Mouse (Mus musculus): ENCODE measurements around the gene Fbxo34.

Fbxo34 gene

GRCm38 (mm10) chr14:47472743-47473546 lies 22.7 kb downstream of the Fbxo34 start:
- DNase-seq (ENCODE audit: low spot score in 2 of 2): peak; percentile 50 to 66

DNA sequence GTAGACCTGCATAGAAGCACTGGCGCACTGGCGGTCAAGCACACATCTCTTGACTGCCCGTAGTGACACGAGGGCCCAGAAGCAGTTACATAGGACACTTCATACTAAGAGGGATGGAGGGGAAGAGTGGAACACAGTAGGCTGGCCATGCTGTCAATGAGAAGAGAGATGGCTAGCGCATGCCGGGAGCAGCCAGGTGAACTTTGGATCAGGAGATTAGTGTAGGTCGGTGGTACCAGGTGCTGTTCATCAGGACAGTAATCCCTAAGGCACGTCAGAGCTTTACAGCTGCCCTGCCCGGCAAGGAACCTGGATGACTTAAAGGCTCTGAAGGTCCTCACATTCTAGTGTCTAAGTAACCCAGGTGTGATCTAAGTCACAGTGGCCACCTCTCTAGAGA lies 23.7 kb downstream of the Fbxo34 start:
- DNase-seq (ENCODE audit: low spot score in 2 of 2): no peak

DNA sequence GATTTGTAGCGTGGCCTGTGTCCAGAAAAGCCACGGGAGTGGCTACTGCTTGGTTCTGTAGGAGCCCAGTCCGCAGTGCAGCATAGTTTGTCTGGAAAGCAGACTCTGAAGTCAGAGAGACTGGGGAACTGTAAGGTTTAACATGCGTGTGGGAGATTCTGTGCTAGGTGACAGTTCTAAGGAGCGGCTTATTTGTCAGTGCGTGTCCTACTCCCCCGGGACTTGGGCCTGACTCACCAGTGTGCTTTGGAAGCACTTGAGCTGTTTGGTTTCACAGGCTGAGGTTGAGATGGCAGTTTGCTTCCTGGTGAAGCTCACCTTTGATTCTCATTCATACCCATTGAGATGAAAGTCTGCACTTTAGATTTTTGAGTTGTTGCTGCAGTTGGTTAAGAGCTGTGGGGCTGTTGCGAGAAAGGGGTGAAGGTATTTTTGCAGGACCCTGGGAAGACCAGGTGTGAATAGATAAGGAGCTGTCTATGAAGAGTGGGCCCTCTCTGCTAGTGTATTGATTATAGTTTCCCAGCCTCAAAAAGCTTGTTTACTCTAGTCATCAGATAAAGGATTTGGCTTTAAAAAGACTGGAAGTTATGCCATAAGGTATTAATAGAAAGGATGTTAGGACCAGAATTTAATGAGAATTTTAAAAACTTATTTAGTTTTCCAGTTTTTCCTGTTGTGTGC lies 24.5 kb downstream of the Fbxo34 start:
- DNase-seq (ENCODE audit: low spot score in 2 of 2): peak; percentile 60 to 67

- DNase-seq (ENCODE audit: low spot score in 2 of 2): peak in 1 of 2 experiments; percentile 31
Measured at GRCm38 (mm10) chr14:47476266-47476665, 26.0 kb downstream of the Fbxo34 start.

DNA sequence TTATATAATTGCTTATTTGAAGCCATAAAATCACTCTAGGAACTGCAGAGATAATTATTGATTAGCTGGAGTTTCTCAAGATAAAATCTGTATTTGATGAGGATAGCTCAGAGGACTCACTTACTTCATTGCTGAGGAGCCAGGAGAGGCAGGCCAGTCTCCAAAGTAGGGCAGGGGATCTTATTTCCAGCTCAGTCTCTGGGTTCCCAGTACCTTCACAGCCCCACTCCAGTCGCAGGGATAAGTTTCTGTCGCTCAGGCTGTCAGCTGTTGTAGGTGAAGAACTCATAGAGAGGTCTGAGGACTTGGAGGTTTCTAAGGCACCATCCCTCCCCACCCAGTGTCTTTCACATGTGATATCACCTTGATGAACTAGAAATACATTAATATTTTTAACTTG lies 27.5 kb downstream of the Fbxo34 start:
- DNase-seq (ENCODE audit: low spot score in 2 of 2): no peak

DNA sequence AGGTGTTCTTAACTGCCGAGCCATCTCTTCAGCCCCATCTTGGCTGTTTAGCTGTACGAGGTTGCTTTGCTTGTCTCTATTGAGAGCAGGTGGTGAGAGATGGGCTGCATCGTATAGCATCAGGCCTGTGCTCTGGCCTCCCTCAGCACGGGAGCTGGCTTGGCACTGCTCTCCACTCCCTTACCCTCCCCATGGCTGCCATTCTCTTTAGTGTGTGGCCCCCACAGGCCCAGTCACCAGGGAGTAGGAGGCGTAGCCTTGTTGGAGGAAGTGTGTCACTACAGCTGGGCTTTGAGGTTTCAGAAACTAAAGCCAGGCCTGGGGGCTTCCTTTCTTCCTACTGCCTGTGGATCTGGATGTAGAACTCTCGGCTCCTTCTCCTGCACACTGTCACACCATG lies 32.0 kb downstream of the Fbxo34 start:
- no peak for DNase-seq (ENCODE audit: low spot score in 2 of 2)

- no peak for DNase-seq (ENCODE audit: low spot score in 2 of 2)
Measured at GRCm38 (mm10) chr14:47483099-47483498, 32.9 kb downstream of the Fbxo34 start.

DNA sequence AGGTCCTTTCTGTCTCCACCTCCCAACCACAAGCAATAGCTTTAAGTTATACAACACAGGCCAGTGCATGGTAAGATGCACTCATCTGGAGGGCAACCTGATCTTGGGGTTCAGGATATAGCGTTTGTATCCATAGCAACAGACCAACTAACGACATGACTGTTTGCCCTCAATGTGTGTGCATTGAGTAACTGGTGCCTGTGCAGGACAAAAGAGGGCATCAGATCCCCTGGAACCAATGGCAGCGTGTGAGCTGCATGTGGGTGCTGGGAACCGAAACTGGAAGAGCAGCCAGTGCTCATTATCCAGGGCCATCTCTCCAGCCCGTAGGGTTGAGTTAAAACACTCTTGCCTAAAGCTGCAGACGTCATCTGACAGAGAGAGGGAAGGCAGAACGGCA lies 38.5 kb downstream of the Fbxo34 start:
- DNase-seq (ENCODE audit: low spot score in 2 of 2): no peak

GRCm38 (mm10) chr14:47489310-47490097 lies 39.3 kb downstream of the Fbxo34 start:
- no peak for DNase-seq (ENCODE audit: low spot score in 2 of 2)

DNA sequence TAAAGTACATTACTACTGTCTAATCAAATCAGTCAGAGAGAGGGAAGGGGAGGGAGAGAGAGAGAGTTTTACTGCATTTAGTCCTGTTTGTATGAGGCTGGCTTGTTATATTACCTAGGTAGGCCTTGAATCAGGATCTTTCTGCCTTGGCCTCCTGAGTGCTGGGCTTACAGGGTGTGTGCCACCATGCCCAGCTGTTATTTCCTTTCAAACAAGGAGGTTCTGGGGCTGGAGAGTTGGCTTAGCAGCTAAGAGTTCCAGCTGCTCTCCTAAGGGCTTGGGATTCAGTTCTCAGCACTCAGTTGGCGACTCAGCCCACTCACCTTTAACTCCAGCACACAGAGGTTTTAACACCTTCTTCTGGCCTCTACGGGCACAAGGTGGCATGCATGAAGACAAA lies 40.5 kb downstream of the Fbxo34 start:
- no peak for DNase-seq (ENCODE audit: low spot score in 2 of 2)

- DNase-seq (ENCODE audit: low spot score in 2 of 2): no peak
Measured at GRCm38 (mm10) chr14:47493592-47494361, 43.6 kb downstream of the Fbxo34 start.

DNA sequence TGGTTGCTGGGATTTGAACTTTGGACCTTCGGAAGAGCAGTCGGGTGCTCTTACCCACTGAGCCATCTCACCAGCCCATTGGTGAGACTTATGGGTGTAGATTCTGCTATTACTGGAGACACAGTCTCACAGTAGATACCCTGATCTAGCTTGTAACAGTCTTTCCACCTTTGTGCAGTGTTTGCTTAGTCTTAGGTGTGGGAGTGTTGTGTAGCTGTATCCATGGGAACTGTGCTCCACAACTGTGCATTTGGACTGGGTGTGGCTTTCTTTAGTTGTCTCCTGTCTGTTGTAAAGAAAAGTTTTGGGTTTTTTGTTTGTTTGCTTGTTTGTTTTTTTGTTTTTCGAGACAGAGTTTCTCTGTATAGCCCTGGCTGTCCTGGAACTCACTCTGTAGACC lies 45.7 kb downstream of the Fbxo34 start:
- DNase-seq (ENCODE audit: low spot score in 2 of 2): no peak

DNA sequence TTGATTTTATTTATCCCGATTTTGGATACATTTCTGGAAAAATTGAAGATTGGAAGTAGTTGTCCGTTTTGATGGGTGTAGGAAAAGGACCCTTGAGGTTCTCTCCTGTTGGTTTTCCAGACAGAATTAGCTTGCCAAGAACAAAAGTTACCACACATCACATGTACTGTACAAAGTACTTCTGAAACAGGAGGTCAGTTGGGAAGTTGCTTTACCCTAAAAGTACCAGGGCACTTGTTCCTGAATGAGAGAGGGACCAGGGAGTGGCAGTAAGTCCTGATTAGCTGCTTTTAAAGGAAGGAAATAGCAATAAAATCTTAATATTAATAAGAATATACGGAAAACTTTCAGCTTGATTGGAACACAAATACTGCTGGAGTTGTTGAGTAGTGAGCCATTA lies 46.9 kb downstream of the Fbxo34 start:
- no peak for DNase-seq (ENCODE audit: low spot score in 2 of 2)

DNA sequence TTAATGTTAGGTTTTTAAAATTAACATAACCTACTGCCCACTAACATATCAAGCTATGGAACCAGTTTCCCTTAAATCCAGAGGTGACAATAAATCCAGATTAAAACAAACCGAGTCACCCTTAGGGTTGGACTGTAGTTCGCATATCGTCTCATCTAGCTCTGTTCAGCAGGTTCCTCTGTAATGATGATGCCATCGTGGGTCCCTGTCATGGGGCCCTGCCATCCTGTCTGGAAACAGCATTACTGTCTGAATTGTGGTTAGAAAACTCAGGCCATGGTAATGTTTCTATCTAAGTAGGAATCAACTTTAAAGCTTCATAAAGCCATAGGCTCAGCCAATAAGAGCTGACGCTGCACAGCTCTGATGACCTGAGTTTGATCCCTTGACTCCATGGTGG lies 48.4 kb downstream of the Fbxo34 start:
- no peak for DNase-seq (ENCODE audit: low spot score in 2 of 2)

- DNase-seq (ENCODE audit: low spot score in 2 of 2): no peak
Measured at GRCm38 (mm10) chr14:47504036-47504435, 53.8 kb downstream of the Fbxo34 start.

DNA sequence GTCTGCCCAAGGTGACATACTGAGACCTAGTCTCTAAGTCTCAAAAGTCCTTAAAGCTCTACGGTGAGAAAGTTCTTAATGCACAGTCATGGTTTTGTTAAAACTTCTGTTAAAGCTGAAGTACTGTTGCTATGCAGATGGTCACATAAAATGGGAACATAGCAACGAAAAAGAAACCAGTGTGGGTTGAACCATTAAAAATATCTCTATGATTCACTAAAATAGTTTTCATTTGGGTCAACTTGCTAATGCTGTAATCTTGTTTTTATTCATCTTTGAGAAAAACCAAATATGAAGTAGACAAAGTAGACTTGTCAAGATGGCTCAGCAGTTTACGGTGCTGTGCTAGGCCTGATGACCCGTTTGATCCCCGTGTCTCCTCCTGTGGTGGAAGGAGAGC lies 56.5 kb downstream of the Fbxo34 start:
- DNase-seq (ENCODE audit: low spot score in 2 of 2): no peak

DNA sequence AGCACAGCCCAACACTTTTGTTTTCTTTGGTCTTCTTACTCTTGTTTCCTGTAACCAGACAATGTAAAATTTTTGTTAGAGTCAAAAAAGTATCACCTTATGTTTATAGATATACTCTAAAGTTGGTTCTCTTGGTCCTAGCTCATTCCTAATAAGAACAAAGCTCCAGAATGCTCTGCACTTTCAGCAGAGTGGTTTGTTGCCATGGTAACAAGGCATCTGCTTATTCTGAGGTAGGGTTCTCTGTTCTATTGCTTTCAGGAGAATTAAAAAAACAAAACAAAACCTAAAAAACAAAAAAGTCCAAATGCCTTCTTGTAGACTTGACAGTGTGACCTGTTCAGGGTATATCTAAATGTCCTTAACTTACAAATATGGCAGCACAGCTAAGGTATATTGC lies 57.8 kb downstream of the Fbxo34 start:
- no peak for DNase-seq (ENCODE audit: low spot score in 2 of 2)

- no peak for DNase-seq (ENCODE audit: low spot score in 2 of 2)
Measured at GRCm38 (mm10) chr14:47510244-47510643, 60.0 kb downstream of the Fbxo34 start.

DNA sequence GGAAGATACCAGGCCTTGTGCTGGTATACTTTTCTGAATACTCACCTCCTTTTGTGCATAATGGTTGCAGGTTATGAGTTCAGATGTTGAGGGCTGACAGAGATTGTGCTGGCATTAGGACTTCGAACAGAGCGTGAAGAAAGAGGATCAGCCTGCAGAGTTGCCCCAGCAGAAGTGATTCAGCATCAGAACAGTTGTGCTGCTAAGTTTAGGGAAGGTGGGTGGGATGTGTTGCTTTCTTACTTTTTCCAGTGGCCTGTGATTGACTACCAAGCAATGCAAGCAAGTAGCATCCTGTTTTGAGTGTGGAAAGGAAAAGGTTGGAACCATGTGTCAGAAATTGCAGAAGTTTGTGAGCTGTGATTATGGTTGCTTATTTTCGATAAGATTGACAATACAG lies 63.4 kb downstream of the Fbxo34 start:
- DNase-seq (ENCODE audit: low spot score in 2 of 2): peak; percentile 66 to 68

DNA sequence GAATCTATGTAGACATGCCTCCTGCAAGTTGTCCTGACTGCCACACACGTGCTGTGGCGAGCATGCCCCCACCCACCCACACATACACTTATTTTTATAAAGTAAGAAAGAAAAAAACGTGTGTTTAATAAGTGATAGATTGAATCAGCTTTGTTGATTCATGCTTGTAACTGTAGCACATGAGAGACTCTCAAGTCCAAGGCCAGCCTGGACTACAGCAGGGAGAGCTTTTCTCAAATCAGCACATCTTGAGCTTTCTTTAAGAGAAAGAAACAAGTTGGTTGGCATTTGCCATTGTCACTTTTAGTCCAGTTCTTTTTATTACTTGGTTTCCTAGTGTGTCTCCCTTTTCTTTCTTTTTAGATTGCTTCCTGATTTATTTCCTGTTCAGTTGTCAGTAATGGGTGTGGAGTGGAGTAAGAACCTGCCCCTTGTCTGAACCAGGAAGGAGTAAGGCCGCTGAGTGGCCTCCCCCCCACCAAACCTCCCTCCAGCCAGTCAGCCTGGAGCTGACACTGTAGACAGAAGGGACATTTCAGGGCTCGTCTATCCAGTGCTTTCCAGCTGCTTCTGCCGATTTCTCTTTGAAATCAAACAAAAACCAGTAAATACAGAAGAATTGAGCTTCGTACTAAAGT lies 64.7 kb downstream of the Fbxo34 start:
- no peak for DNase-seq (ENCODE audit: low spot score in 2 of 2)

DNA sequence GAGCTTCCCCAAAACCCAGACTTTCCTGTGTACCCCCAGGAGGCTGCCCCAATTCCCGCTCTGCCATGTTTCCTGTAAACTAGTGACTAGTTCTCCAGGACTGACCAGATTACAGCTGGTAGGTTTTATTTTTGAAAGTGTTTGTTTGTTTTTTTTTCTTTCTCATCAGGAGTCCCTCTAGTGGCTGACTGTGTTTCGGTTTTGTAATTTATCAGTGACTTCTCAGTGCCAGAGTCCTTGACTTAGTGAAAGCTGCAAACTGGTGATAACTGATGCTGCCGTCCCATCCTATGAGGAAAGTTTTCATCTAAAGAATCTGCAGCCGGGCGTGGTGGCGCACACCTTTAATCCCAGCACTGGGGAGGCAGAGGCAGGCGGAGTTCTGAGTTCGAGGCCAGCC lies 65.4 kb downstream of the Fbxo34 start:
- DNase-seq (ENCODE audit: low spot score in 2 of 2): no peak

Data from right cerebral cortex, adult 2 months (tissue).